Mouse (Mus musculus) CD4-positive, CD25-positive, alpha-beta regulatory T cell, adult 4 months (primary cell): ENCODE results near the gene Rbmxl1. TPM values are rescaled to one million over a fixed set of nuclear protein-coding genes. Genes with fewer than 3 reads are reported as not detected.
"Not testable (repeated sequence)": the region's sequence is repeated elsewhere in the genome, so short reads cannot be mapped to it uniquely, and the experiment has no call there.

Experiments used
- ATAC-seq: one replicate; pipeline ENCODE4 v1.8.0; 2017
- polyA plus RNA-seq, 2 experiments: library from polyadenylated mRNA; unstranded; fragments of 100-300 nt; shearing (Covaris generic); gene quantifications; one replicate each; pipeline ENCODE4 v1.2.1; 2017

Rbmxl1 gene
- 10 to 100 TPM; 93.7 to 95.4 TPM for polyA plus RNA-seq

- peak; percentile 75 for ATAC-seq
These were observed at the start of gene Rbmxl1 for GRCm38 (mm10) chr8:78508719-78509272. Gene Rbmxl1 (minus strand): TSS chr8:78508898.

- no peak for ATAC-seq
These were observed 48.2 kb upstream of the Rbmxl1 start for GRCm38 (mm10) chr8:78556773-78557434.

- no peak for ATAC-seq
These were observed 47.1 kb upstream of the Rbmxl1 start for GRCm38 (mm10) chr8:78555817-78556216.

- no peak for ATAC-seq
These were observed 42.0 kb upstream of the Rbmxl1 start for GRCm38 (mm10) chr8:78550752-78551134.

- ATAC-seq = no peak
These were observed 41.5 kb upstream of the Rbmxl1 start for GRCm38 (mm10) chr8:78549971-78550751.

GRCm38 (mm10) chr8:78545153-78545817 is 36.6 kb upstream of the Rbmxl1 start:
- not testable (repeated sequence) for ATAC-seq

GRCm38 (mm10) chr8:78544545-78544944 is 35.8 kb upstream of the Rbmxl1 start:
- ATAC-seq = no peak

- ATAC-seq = no peak
These were observed 34.9 kb upstream of the Rbmxl1 start for GRCm38 (mm10) chr8:78543621-78544020.

GRCm38 (mm10) chr8:78542670-78543069 is 34.0 kb upstream of the Rbmxl1 start:
- not testable (repeated sequence) for ATAC-seq

- ATAC-seq = no peak
These were observed 29.1 kb upstream of the Rbmxl1 start for GRCm38 (mm10) chr8:78537795-78538194.

GRCm38 (mm10) chr8:78536716-78537115 is 28.0 kb upstream of the Rbmxl1 start:
- ATAC-seq = no peak

GRCm38 (mm10) chr8:78533981-78534380 is 25.3 kb upstream of the Rbmxl1 start:
- no peak for ATAC-seq

GRCm38 (mm10) chr8:78515132-78515531 is 6.4 kb upstream of the Rbmxl1 start:
- no peak for ATAC-seq

GRCm38 (mm10) chr8:78514706-78515105 is 6.0 kb upstream of the Rbmxl1 start:
- no peak for ATAC-seq

GRCm38 (mm10) chr8:78513106-78513505 is 4.4 kb upstream of the Rbmxl1 start:
- no peak for ATAC-seq

GRCm38 (mm10) chr8:78510926-78511325 is 2.2 kb upstream of the Rbmxl1 start:
- ATAC-seq = no peak

GRCm38 (mm10) chr8:78510094-78510493 is 1.4 kb upstream of the Rbmxl1 start:
- no peak for ATAC-seq

GRCm38 (mm10) chr8:78509273-78510031 is 754 bp upstream of the Rbmxl1 start, which contains the start of gene Slc10a7:
Gene Slc10a7 (plus strand): TSS chr8:78509346.
- peak; percentile 85 for ATAC-seq

GRCm38 (mm10) chr8:78507979-78508718 is 549 bp downstream of the Rbmxl1 start:
- peak; percentile 37 for ATAC-seq

- ATAC-seq = no peak
These were observed 6.0 kb downstream of the Rbmxl1 start for GRCm38 (mm10) chr8:78502706-78503105.

- ATAC-seq = not testable (repeated sequence)
These were observed 12.4 kb downstream of the Rbmxl1 start for GRCm38 (mm10) chr8:78496273-78496672.

- no peak for ATAC-seq
These were observed 15.7 kb downstream of the Rbmxl1 start for GRCm38 (mm10) chr8:78493031-78493430.
